Mouse (Mus musculus): ENCODE data around the gene Scarf2. TPM values are rescaled to one million over a fixed set of nuclear protein-coding genes. Genes with fewer than 3 reads are reported as not detected.
A peak's percentile ranks its signal among the peaks of the same experiment; 100 is the strongest.

Gene Scarf2
- polyA plus RNA-seq, 1 experiment, result 41.0 TPM

- peak; percentile 92 for DNase-seq
- peak overlapping the region; percentile 78 for H3K4me3 ChIP-seq (ENCODE audit: control insufficient read depth, insufficient read depth, low read length)
- H3K27me3 ChIP-seq (ENCODE audit: control insufficient read depth, insufficient read depth, low read length), result peaks cover 35% of the 10 kb centered on the region; the same call in 1 of the 2 replicates
- H3K27ac ChIP-seq (ENCODE audit: control insufficient read depth, insufficient read depth, low read length), result no peak overlapping the region
- WGBS, result 5% methylated on average over 73 of the region's 73 CpGs
- H3K36me3 ChIP-seq (ENCODE audit: control insufficient read depth, insufficient read depth, low read length), result no peaks in the 10 kb centered on the region
- peak; percentile 41; the same call in 1 of the 2 replicates for TF ChIP-seq POLR2A (IDR thresholded peaks at IDR 0.05; ENCODE audit: control insufficient read depth, extremely low read depth, insufficient read depth, low read length, poor library complexity)
- 0 out of 2 replicates have a peak, but pooled peaks have one; percentile 25 for TF ChIP-seq CTCF (IDR thresholded peaks at IDR 0.05; ENCODE audit: borderline replicate concordance, control insufficient read depth, extremely low read depth, insufficient read depth, low read length, poor library complexity)
- peaks cover 30% of the 10 kb centered on the region for H3K4me1 ChIP-seq (replicated peaks; ENCODE audit: control insufficient read depth, insufficient read depth, low read length)
Measured at GRCm38 (mm10) chr16:17807192-17808009, 10.3 kb downstream of the Scarf2 start.

DNA sequence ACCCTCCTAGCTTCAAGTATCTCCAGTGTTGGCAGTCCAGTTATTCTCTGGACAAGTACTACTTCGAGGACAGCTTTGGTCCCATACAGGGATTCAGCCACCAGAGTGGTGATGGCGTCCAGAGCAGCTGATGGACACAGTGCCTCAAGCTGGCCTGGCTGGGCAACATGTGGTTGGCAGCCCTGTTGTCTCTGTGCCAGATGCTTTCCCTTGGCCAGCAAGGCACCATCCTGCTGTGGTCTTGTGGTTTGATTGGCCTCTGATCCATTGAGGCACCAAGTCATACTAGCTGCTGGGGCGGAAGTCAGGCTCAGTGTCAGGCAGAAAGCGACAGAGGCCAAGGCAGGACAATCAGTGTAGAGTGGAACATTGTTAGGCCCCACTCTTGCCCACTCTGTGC lies 12.0 kb downstream of the Scarf2 start:
- Histone ChIP-seq H3K27me3 (ENCODE audit: control insufficient read depth, insufficient read depth, low read length) (peaks cover 22% of the 10 kb centered on the region; the same call in 1 of the 2 replicates), H3K36me3 (ENCODE audit: control insufficient read depth, insufficient read depth, low read length) (no peaks in the 10 kb centered on the region), H3K4me1 (replicated peaks; ENCODE audit: control insufficient read depth, insufficient read depth, low read length) (peaks cover 21% of the 10 kb centered on the region), H3K27ac (ENCODE audit: control insufficient read depth, insufficient read depth, low read length) (no peak overlapping the region), H3K4me3 (ENCODE audit: control insufficient read depth, insufficient read depth, low read length) (no peak overlapping the region)
- TF ChIP-seq CTCF (IDR thresholded peaks at IDR 0.05; ENCODE audit: borderline replicate concordance, control insufficient read depth, extremely low read depth, insufficient read depth, low read length, poor library complexity) (no peak), POLR2A (IDR thresholded peaks at IDR 0.05; ENCODE audit: control insufficient read depth, extremely low read depth, insufficient read depth, low read length, poor library complexity) (no peak)
- 83% methylated on average over 4 of the region's 4 CpGs for WGBS
- no peak for DNase-seq

DNA sequence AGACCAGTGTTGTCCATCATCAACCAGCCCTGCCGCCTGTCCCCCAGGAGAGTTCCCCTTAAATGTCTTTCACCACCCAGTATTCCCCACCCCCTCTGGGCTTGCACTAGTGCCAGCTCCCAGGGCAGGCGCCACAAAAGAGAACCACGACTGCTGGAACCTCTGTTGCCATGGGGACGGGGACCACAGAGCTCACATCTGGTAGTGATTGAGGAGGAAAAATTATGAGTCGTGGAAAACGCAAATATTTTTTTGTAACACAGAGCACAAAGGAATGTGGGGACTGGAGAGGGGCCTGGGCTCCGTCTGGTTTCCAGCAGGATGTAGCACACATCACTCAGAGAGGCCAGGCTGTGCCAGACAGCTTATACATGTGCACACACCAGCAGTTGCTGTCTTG lies 12.6 kb downstream of the Scarf2 start:
- no peak for DNase-seq
- H3K36me3 ChIP-seq (ENCODE audit: control insufficient read depth, insufficient read depth, low read length), result no peaks in the 10 kb centered on the region
- H3K27ac ChIP-seq (ENCODE audit: control insufficient read depth, insufficient read depth, low read length), result no peak overlapping the region
- no peak for TF ChIP-seq POLR2A (IDR thresholded peaks at IDR 0.05; ENCODE audit: control insufficient read depth, extremely low read depth, insufficient read depth, low read length, poor library complexity)
- no peak for TF ChIP-seq CTCF (IDR thresholded peaks at IDR 0.05; ENCODE audit: borderline replicate concordance, control insufficient read depth, extremely low read depth, insufficient read depth, low read length, poor library complexity)
- peaks cover 18% of the 10 kb centered on the region; the same call in 1 of the 2 replicates for H3K27me3 ChIP-seq (ENCODE audit: control insufficient read depth, insufficient read depth, low read length)
- peaks cover 16% of the 10 kb centered on the region for H3K4me1 ChIP-seq (replicated peaks; ENCODE audit: control insufficient read depth, insufficient read depth, low read length)
- 12% methylated on average over 7 of the region's 7 CpGs for WGBS
- H3K4me3 ChIP-seq (ENCODE audit: control insufficient read depth, insufficient read depth, low read length), result no peak overlapping the region

DNA sequence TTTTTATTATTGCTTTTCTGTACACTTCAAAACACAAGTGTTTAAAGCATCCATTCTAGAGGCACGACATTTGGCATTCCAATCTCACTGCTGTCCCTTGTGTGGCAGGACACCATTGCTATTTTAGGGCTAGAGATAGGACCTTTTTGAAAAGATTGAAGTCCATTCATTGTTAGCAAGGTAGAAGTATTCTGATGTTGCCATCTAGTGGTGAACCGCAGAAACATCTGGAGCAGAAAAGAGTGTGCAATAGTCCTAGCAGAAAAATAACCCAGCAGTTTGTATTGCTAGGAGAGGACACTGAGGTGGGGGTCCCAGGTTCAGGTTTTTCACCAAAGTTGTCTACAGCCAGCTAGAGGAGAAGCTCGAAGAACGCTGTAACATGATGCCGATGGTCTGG lies 15.0 kb downstream of the Scarf2 start:
- peak; percentile 26 for DNase-seq
- Histone ChIP-seq H3K4me3 (ENCODE audit: control insufficient read depth, insufficient read depth, low read length) (no peak overlapping the region), H3K4me1 (replicated peaks; ENCODE audit: control insufficient read depth, insufficient read depth, low read length) (peaks cover 16% of the 10 kb centered on the region), H3K27ac (ENCODE audit: control insufficient read depth, insufficient read depth, low read length) (no peak overlapping the region), H3K36me3 (ENCODE audit: control insufficient read depth, insufficient read depth, low read length) (no peaks in the 10 kb centered on the region), H3K27me3 (ENCODE audit: control insufficient read depth, insufficient read depth, low read length) (no peaks in the 10 kb centered on the region)
- WGBS, result 9% methylated on average over 5 of the region's 5 CpGs
- TF ChIP-seq POLR2A (IDR thresholded peaks at IDR 0.05; ENCODE audit: control insufficient read depth, extremely low read depth, insufficient read depth, low read length, poor library complexity) (no peak), CTCF (IDR thresholded peaks at IDR 0.05; ENCODE audit: borderline replicate concordance, control insufficient read depth, extremely low read depth, insufficient read depth, low read length, poor library complexity) (no peak)

GRCm38 (mm10) chr16:17813173-17813572 lies 16.1 kb downstream of the Scarf2 start:
- DNase-seq, result no peak
- H3K4me3 ChIP-seq (ENCODE audit: control insufficient read depth, insufficient read depth, low read length), result no peak overlapping the region
- no peaks in the 10 kb centered on the region for H3K27me3 ChIP-seq (ENCODE audit: control insufficient read depth, insufficient read depth, low read length)
- no peak overlapping the region for H3K27ac ChIP-seq (ENCODE audit: control insufficient read depth, insufficient read depth, low read length)
- peaks cover 11% of the 10 kb centered on the region for H3K4me1 ChIP-seq (replicated peaks; ENCODE audit: control insufficient read depth, insufficient read depth, low read length)
- TF ChIP-seq CTCF (IDR thresholded peaks at IDR 0.05; ENCODE audit: borderline replicate concordance, control insufficient read depth, extremely low read depth, insufficient read depth, low read length, poor library complexity) (no peak), POLR2A (IDR thresholded peaks at IDR 0.05; ENCODE audit: control insufficient read depth, extremely low read depth, insufficient read depth, low read length, poor library complexity) (no peak)
- H3K36me3 ChIP-seq (ENCODE audit: control insufficient read depth, insufficient read depth, low read length), result no peaks in the 10 kb centered on the region
- 77% methylated on average over 4 of the region's 4 CpGs for WGBS

GRCm38 (mm10) chr16:17815411-17816402 lies 18.6 kb downstream of the Scarf2 start:
- TF ChIP-seq CTCF (IDR thresholded peaks at IDR 0.05; ENCODE audit: borderline replicate concordance, control insufficient read depth, extremely low read depth, insufficient read depth, low read length, poor library complexity) (peak; percentile 99), POLR2A (IDR thresholded peaks at IDR 0.05; ENCODE audit: control insufficient read depth, extremely low read depth, insufficient read depth, low read length, poor library complexity) (no peak)
- 5% methylated on average over 63 of the region's 63 CpGs for WGBS
- peak overlapping the region; percentile 38 for H3K4me3 ChIP-seq (ENCODE audit: control insufficient read depth, insufficient read depth, low read length)
- no peak overlapping the region for H3K27ac ChIP-seq (ENCODE audit: control insufficient read depth, insufficient read depth, low read length)
- no peaks in the 10 kb centered on the region for H3K27me3 ChIP-seq (ENCODE audit: control insufficient read depth, insufficient read depth, low read length)
- peak; percentile 75 for DNase-seq
- no peaks in the 10 kb centered on the region for H3K36me3 ChIP-seq (ENCODE audit: control insufficient read depth, insufficient read depth, low read length)
- peaks cover 11% of the 10 kb centered on the region for H3K4me1 ChIP-seq (replicated peaks; ENCODE audit: control insufficient read depth, insufficient read depth, low read length)

Measured in thymus, adult 2 months (tissue).